Mouse (Mus musculus) cerebellum, adult 2 months (tissue): ENCODE results near the gene C2cd2. TPM values are rescaled to one million over a fixed set of nuclear protein-coding genes. Genes with fewer than 3 reads are reported as not detected.
A peak's percentile ranks its signal among the peaks of the same experiment; 100 is the strongest.

Source experiments
- DNase-seq, 2 experiments: peaks; one replicate each; pipeline ENCODE4 v3.0.0; 2021
- H3K27ac ChIP-seq: fragments of 200-500 bp; 2 replicates; pipeline ENCODE4 v1.5.1; 2012; ENCODE audit warnings: low read length, control low read depth, inconsistent platforms; ENCODE audit not compliant: insufficient read depth
- H3K27me3 ChIP-seq: fragments of 200-500 bp; 2 replicates; pipeline ENCODE4 v1.6.1; 2012; ENCODE audit warnings: inconsistent platforms, mild to moderate bottlenecking, low read length, moderate library complexity; ENCODE audit not compliant: control insufficient read depth, insufficient read depth
- H3K4me1 ChIP-seq: fragments of 200-500 bp; 2 replicates; pipeline ENCODE4 v1.6.1; 2011; ENCODE audit warnings: low read length; ENCODE audit not compliant: control insufficient read depth, insufficient read depth
- H3K4me3 ChIP-seq: fragments of 200-500 bp; replicated peaks from 2 replicates; pipeline ENCODE3; 2011; ENCODE audit warnings: mild to moderate bottlenecking, low read depth, low read length, control low read depth; ENCODE audit not compliant: insufficient read depth
- CTCF ChIP-seq: fragments of 200-500 bp; IDR thresholded peaks from 2 replicates; pipeline ENCODE4 v1.5.1; 2011; ENCODE audit warnings: low read depth, mild to moderate bottlenecking, control low read depth, low read length, moderate library complexity, borderline replicate concordance; ENCODE audit not compliant: insufficient read depth
- POLR2A ChIP-seq: fragments of 200-500 bp; IDR thresholded peaks from 2 replicates; pipeline ENCODE4 v1.6.1; 2011; ENCODE audit warnings: low read length, control low read depth, borderline replicate concordance; ENCODE audit not compliant: insufficient read depth
- WGBS: fragments of 180-500 bp; shearing (Covaris S2); methylation state at CpG from one replicate; pipeline ENCODE4 v1.1.7; 2018; 5-methylcytosine and 5-hydroxymethylcytosine counted together
- polyA plus RNA-seq: library from polyadenylated mRNA; depleted of rRNA; stranded (reverse); fragments of >200 nt; gene quantifications from 2 replicates; pipeline ENCODE4 v1.2.3, GENCODE M21; 2012

The C2cd2 gene
- polyA plus RNA-seq, 1 experiment: 17.3 TPM

DNA sequence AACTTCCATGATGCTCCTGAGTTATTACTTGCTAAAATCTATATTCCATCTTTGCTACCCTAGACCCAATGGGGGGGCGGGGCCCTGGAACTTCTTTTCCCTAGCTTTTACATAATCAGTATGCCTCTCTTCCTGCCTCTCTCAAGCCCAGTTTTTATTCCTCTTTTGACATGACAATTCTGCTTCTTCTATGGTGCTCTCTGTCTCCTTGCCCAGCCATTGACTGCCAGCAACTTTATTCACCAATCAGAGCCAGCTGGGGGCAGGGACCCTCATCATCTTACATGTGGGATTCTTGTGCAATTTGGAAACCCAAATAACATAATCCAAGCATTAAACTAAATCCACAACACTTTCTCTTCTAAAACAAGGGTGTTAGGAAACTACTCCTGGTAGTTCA lies 19.0 kb upstream of the C2cd2 start:
- Histone ChIP-seq H3K4me3 (no peak overlapping the region), H3K4me1 (no peaks in the 10 kb centered on the region), H3K27ac (no peak overlapping the region), H3K27me3 (no peaks in the 10 kb centered on the region)
- no peak for DNase-seq
- no peak for TF ChIP-seq CTCF
- no peak for TF ChIP-seq POLR2A
- 92% methylated on average over 1 of the region's 1 CpGs for WGBS

DNA sequence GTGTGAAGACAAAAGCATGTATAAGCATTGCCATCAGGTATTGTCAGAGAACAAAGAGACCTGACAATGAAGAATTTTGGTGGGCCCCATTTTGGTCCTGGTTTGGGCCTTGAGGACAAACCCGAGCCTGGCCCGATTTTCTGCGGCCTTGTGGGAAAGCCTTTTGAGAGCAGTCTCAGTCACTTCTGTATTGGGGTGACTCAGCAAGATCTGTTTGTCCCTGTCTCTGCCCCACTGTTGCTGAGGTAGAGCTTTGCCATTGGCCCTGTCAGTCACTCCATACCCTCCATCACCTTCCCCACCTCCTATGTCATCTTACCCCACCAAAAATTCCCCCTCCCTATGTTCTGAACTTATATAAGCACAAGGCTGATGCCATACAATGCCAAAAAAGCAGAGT lies 15.3 kb upstream of the C2cd2 start:
- WGBS: 87% methylated on average over 3 of the region's 3 CpGs
- TF ChIP-seq CTCF (no peak), POLR2A (no peak)
- Histone ChIP-seq H3K27me3 (no peaks in the 10 kb centered on the region), H3K4me3 (no peak overlapping the region), H3K4me1 (no peaks in the 10 kb centered on the region), H3K27ac (no peak overlapping the region)
- no peak for DNase-seq

DNA sequence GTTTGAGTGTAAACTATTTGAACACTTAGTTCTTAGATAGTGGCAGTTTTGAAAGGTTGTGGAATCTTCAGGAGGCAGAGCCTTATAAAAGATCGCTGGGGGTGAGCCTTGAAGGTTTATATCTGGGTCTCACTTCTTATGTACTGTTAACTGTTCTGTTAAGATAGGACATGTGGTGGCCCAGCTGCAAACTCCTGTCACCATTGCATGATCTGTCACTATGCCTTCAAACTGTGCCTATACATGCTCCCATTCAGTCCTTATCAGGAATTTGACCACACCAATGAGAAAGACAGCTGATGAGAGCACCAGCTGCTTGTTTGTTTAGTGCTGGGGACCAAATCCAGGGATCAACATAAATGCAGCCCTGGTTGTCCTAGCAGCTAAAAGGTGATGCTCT lies 14.9 kb upstream of the C2cd2 start:
- H3K4me1 ChIP-seq: no peaks in the 10 kb centered on the region
- TF ChIP-seq CTCF: no peak
- TF ChIP-seq POLR2A: no peak
- DNase-seq: no peak
- no peak overlapping the region for H3K4me3 ChIP-seq
- no peak overlapping the region for H3K27ac ChIP-seq
- WGBS: 72% methylated on average over 1 of the region's 1 CpGs
- H3K27me3 ChIP-seq: no peaks in the 10 kb centered on the region

DNA sequence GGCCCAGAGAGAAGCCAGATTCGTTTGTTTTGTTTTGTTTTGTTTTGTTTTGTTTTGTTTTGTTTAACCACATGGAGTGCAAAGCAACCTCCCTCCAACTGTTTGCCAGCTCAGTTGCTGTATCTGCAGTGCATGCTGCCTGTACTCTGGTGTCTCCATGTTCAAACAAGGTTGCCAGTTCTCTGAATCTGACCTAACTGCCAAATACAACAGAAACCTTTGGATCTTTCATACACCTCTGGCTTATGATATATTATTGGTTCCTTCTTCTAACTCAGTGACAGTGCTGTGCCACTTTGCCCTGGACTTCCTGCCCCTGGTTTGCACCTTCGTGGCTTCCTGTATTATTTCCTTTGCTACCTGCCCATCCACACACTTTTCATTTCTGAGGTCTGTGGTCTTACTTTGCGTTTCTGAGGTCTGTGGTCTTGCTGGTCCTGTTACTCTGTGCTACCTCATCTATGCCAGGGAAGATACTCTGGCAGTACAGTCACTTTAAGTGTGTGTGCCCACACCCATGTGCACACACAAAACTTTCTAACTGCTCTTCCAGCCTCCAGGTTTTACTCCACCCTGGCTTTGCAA lies 1.6 kb upstream of the C2cd2 start:
- Histone ChIP-seq H3K27me3 (no peaks in the 10 kb centered on the region), H3K4me3 (no peak overlapping the region), H3K27ac (no peak overlapping the region), H3K4me1 (no peaks in the 10 kb centered on the region)
- 85% methylated on average over 3 of the region's 3 CpGs for WGBS
- no peak for DNase-seq
- TF ChIP-seq POLR2A (no peak), CTCF (no peak)

DNA sequence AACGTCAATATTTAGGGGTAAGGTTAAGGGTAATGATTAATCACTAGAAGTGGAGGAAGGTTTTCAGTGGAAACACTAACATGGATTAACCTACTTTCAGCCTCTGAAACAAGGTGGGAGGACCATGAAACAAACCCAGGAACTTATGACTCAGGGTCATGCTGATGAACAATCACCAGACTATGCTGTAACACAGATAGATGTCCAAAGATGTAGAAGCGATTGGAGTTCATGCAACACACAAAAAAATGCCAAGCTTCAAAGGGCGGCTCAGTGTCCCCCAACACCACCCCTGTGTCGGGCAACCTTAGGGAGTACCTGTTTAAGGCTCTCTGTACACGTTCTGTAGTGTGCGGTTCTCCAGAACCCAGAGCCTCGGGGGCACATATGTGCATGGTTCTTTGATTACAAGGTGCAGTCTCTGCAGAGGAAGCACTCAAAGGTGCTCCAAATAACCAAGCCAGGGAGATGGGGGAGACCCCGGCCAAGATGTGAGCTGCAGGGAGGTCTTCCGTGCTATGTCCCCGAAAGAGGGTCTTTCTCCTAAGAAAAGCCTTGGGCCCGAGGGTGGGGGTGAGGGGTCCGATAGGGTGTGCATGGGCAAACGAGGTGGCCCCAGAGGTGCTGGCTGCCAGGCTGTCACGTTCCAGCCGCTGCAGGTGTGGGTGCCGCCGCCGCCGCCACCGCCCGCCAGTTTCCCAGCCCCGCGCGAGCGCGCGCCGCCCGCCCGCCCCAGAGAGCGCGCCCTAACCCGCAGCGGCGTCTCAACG lies 832 bp downstream of the C2cd2 start:
- TF ChIP-seq CTCF: no peak
- TF ChIP-seq POLR2A: no peak
- H3K27me3 ChIP-seq: no peaks in the 10 kb centered on the region
- WGBS: 6% methylated on average over 35 of the region's 36 CpGs
- H3K27ac ChIP-seq: peak overlapping the region; percentile 17
- no peak for DNase-seq
- no peaks in the 10 kb centered on the region for H3K4me1 ChIP-seq
- peak overlapping the region; percentile 78 for H3K4me3 ChIP-seq

DNA sequence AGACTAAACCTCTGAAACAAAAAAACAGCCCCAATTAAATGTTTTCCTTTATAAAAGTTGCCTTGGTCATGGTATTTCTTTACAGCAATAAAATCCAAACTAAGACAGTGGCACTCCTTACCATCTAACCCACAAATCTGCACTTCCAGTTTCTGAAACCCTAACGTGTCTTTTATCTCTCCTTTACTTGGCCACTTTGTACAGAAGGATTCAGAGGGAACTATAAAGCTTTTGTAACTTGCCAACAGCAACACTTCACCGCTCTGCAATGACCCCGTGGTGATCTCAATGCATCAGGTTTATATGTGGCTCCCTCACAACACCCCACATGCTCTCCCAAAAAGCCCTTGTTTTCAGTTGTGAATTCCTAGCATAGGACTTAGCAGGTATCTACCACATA lies 2.0 kb downstream of the C2cd2 start:
- no peak overlapping the region for H3K4me3 ChIP-seq
- no peak overlapping the region for H3K27ac ChIP-seq
- no peaks in the 10 kb centered on the region for H3K4me1 ChIP-seq
- 87% methylated on average over 3 of the region's 3 CpGs for WGBS
- H3K27me3 ChIP-seq: no peaks in the 10 kb centered on the region
- no peak for DNase-seq
- no peak for TF ChIP-seq POLR2A
- no peak for TF ChIP-seq CTCF

DNA sequence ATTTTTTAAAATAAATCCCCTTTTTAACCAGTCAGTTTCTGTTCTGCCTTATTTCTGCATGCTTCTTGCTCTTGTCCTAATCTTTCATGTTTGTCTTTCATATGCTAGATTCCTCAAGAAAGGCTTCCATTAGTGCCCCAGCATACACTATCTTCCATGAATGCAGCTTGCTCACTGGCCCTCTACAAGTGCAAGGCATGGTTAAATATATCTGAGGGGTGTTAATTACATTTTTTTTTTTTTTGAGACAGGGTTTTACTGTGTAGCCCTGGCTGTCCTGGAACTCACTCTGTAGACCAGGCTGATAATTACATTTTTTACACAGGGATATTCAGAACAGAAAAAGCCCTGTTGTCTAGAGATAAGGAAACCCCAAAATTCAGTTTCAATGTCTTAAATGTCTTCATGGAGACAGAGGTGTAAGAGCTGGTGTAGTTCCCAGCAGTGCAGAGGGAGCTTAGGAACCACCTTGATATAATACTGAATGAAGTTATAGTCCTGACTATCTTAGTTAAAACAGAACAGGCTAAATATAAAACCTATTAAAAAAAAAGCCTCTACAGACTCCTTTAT lies 3.9 kb downstream of the C2cd2 start:
- no peak for TF ChIP-seq CTCF
- TF ChIP-seq POLR2A: no peak
- H3K27me3 ChIP-seq: no peaks in the 10 kb centered on the region

DNA sequence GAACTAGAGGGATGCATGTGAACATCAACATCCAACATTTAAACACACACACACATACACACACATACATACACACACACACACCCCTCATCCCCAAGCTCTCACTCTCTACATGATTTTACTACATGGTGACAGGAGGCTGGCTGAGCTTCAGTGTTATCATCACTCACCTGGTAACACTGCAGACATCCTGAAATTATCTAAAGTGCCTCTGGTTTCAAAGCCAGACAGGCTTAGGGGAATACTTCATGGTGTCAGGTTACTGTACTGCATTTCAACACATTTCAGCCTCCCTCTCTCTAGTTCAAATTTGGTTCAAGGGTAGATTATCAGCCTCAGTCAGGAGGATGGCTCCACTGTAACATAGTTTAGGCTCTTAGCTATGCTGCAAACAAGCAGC lies 4.8 kb downstream of the C2cd2 start:
- no peak for TF ChIP-seq POLR2A
- TF ChIP-seq CTCF: no peak
- no peaks in the 10 kb centered on the region for H3K4me1 ChIP-seq
- no peak overlapping the region for H3K27ac ChIP-seq
- H3K27me3 ChIP-seq: no peaks in the 10 kb centered on the region
- no peak overlapping the region for H3K4me3 ChIP-seq
- no peak for DNase-seq

More for the DNA sequence above, 3.9 kb downstream of the C2cd2 start:
- no peaks in the 10 kb centered on the region for H3K4me1 ChIP-seq
- H3K4me3 ChIP-seq: no peak overlapping the region
- no peak overlapping the region for H3K27ac ChIP-seq
- no peak for DNase-seq
